Mouse (Mus musculus): ENCODE results near the gene Ocel1.

DNA sequence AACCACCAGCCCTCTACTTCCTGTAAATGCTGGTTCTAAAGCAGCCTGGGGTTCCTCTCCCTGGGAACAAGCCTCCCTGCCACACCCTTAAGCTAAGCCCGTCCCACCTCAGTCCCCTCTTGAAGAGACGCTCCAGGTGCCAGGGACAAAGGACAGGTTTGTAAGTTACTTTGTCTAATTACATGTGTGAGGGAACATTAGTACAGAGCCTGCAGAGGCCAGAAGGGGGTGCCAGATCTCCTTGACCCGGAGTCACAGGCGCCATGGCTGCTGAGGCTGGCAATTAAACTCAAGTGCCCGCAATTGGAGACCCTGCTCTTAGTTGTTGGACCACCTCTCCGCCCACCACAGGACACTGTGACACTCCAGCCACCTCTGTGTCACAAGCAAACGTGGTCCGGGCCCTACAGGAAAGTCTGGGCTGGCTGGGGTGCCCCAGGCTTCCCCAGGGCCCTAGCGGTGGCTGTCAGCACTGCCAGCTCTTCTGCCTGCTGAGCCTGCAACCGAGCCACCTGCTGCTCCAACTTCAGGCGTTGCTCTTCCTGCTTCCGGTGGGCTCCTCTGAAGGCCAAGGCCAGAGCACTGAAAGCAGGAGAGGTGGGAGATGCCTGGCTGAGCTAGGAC is 14.2 kb downstream of the Ocel1 start:
- TF ChIP-seq CTCF (IDR thresholded peaks at IDR 0.05; ENCODE audit: control insufficient read depth, insufficient read depth, low read length): peak; percentile 14; the same call in 1 of the 2 replicates
- TF ChIP-seq POLR2A (IDR thresholded peaks at IDR 0.05; ENCODE audit: borderline replicate concordance, control insufficient read depth, low read depth, low read length): no peak

Data from bone marrow, adult 2 months (tissue).